In genomic region chr6:33618590-33618989, GRCm38 (mm10) we compare ENCODE assay signal across 24 mouse cellular contexts.
DNase-seq lines count a peak whose midpoint lies in the region; ATAC-seq lines count a peak whose summit lies in the region.
"Had no signal": no experiment of that assay in that cellular context is flagged by ENCODE, and none has a peak within 500 bp of the region (broad histone marks: within the 10 kb centered on the region; RNA-seq: fewer than 3 reads in every experiment).

No protein-coding gene starts in this region.

- no peaks in the 10 kb centered on the region for H3K36me3 ChIP-seq in splenic B cell, adult 2 months (ENCODE audit: control insufficient read depth, insufficient read depth, low read length, poor library complexity, severe bottlenecking)
- H3K36me3 ChIP-seq: intestine, embryonic 15.5 days had no signal

- peak; percentile 58 for DNase-seq in CD4-positive helper T cell, adult 2 months (ENCODE audit: low read depth, low spot score)
- peak; percentile 8 for DNase-seq in ES-CJ7 (ENCODE audit: low read depth, low spot score)
- DNase-seq in splenic B cell, adult 2 months (ENCODE audit: low read depth, low spot score): peak; percentile 5
- no peak for DNase-seq in heart, postnatal 4 days
- DNase-seq in cerebellum, adult 9-10 months: no peak
- no peak for DNase-seq in cerebellum, adult 11-12 months
- DNase-seq: adrenal gland, adult 8-10 months; B cell, adult 2 months; cerebellum, postnatal 10 days; gastrocnemius, postnatal 10 days; heart, postnatal 14 days; kidney, adult 8-10 months; layer of hippocampus, postnatal 36 days; liver; lung, embryonic 14.5 days; lung, postnatal 14 days; retina, postnatal 1 day; right cerebral cortex, postnatal 14 days; thymus, postnatal 25 days had no signal

- H3K27me3 ChIP-seq in splenic B cell, adult 2 months (ENCODE audit: control insufficient read depth, insufficient read depth, low read length, poor library complexity, severe bottlenecking): no peaks in the 10 kb centered on the region
- H3K27me3 ChIP-seq: intestine, embryonic 15.5 days had no signal

- ATAC-seq in megakaryocyte, adult 5-6 weeks (ENCODE audit: poor library complexity, severe bottlenecking): peak; percentile 63
- ATAC-seq: activated CD4-positive, CD25-positive, alpha-beta regulatory T cell, adult 4 months; forebrain, embryonic 16.5 days; hindbrain, embryonic 16.5 days; intestine, embryonic 15.5 days had no signal

Comparison
In these comparisons a context has a peak if more than half of its experiments do, and no peak if none do; other contexts are left out.
1. DNase-seq: peak in CD4-positive helper T cell, adult 2 months (single experiment), ES-CJ7 (single experiment) and splenic B cell, adult 2 months (single experiment); none in heart, postnatal 4 days (single experiment), cerebellum, adult 9-10 months (single experiment) and cerebellum, adult 11-12 months (single experiment).